Mouse (Mus musculus): ENCODE data around the gene Ctrc. TPM values are rescaled to one million over a fixed set of nuclear protein-coding genes. Genes with fewer than 3 reads are reported as not detected.
A peak's percentile ranks its signal among the peaks of the same experiment; 100 is the strongest.

The Ctrc gene
- polyA plus RNA-seq, 1 experiment from 2014 or later = not detected

DNA sequence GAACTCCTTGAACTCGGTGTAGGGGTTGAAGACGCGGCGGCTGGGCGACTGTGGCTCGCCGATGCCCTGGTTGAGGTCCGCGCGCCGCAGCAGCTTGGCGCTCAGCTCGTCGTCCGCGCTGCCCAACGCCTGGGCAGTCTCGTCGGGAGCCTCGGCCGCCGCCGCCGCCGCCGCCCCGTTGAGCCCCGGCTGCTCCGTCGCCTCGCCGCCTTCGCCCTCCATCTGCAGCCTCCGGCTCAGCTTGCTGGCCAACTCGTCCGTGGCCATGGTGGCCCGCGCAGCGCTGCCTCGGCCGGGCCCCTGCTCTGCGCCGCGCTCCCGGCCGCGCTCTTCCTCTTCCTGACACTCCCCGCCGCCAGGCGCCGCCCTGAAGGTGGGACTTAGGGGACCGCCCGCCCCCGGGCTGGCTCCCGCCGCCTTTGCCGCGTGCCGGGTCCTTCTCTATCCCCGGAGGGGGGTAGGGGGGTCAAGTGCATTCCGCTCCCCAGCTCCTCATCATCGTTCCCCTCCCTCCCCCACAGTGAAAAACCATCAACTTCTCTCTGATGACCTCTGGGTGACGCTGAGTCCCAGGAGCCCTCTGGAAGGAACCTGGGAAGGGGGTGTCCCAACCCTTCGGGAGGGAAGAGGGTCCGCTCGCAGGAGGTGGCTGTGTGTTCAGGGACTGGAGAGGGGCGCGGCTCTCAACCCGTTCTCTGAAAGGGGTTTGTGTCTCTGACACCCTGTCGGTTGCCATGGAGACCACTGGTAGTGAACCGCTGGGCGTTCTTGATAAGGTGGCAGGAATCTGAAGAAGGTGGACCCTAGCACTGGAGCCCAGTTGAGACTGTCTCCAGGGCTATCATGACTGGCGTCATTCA lies 28.7 kb upstream of the Ctrc start, which contains the start of gene Efhd2:
Gene Efhd2 (minus strand): TSS at position 320 of the 860 bp plus-strand sequence.
- peak within 1 kb of the TSS; percentile 93 for H3K27ac ChIP-seq
- peak; percentile 98 for DNase-seq (ENCODE audit: low spot score)
- peaks cover 74% of the 10 kb centered on the region for H3K4me1 ChIP-seq
- peaks cover 24% of the 10 kb centered on the region for H3K36me3 ChIP-seq
- WGBS = under 1% methylated on average over 73 of the region's 73 CpGs
- no peaks in the 10 kb centered on the region for H3K9me3 ChIP-seq
- H3K27me3 ChIP-seq (ENCODE audit: insufficient read depth, poor library complexity, severe bottlenecking) = no peaks in the 10 kb centered on the region
- peak within 1 kb of the TSS; percentile 74 for H3K4me3 ChIP-seq

DNA sequence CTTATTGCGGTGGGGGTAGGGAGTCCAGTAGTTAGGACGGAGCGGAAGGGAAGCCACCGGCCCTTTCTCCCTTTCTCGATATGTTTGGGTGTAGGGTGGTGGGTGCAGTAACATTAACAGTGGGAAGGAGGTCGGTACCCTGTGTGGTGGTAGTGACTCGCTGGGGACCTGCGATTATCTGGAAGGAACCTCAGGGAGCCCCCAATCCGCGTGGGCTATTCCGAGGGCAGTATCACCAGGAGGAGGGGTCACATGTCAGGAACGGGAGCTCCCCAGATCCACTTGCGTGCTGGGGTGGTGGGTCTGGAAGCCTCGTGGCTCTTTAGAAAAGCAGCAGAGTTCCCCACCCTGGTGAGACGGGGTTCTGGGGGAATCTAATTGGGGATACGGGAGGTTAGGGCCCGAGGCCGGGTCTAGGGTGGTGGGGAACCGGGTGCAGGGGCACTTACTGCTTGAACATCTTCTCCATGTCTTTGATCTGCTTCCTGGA lies 28.0 kb upstream of the Ctrc start:
- peak overlapping the region; percentile 93 for H3K27ac ChIP-seq
- no peaks in the 10 kb centered on the region for H3K27me3 ChIP-seq (ENCODE audit: insufficient read depth, poor library complexity, severe bottlenecking)
- no peaks in the 10 kb centered on the region for H3K9me3 ChIP-seq
- H3K4me1 ChIP-seq = peaks cover 74% of the 10 kb centered on the region
- peak overlapping the region; percentile 74 for H3K4me3 ChIP-seq
- H3K36me3 ChIP-seq = peaks cover 30% of the 10 kb centered on the region
- WGBS = under 1% methylated on average over 19 of the region's 19 CpGs
- no peak for DNase-seq (ENCODE audit: low spot score)

DNA sequence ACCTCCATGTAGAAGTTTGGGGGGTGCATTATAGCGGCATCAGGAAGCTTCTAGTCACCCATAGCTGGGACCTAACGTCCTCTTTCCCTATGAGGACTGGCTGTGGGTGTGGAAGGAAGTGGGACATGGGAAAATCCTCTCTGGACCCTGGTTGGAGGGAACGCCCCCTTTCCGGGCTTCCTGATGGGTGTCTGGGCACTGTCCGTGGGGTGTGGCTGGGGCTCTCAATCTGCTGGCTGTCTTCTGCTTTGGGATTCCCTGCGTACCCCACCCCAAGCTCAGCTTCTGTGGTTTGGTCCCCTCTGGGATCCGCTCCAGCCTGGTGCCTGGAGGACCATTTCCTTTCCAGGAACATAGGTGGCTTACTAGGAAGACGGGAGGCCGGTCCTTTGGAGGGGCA lies 26.8 kb upstream of the Ctrc start:
- no peaks in the 10 kb centered on the region for H3K27me3 ChIP-seq (ENCODE audit: insufficient read depth, poor library complexity, severe bottlenecking)
- peak overlapping the region; percentile 93 for H3K27ac ChIP-seq
- H3K36me3 ChIP-seq = peaks cover 41% of the 10 kb centered on the region
- no peaks in the 10 kb centered on the region for H3K9me3 ChIP-seq
- DNase-seq (ENCODE audit: low spot score) = no peak
- H3K4me1 ChIP-seq = peaks cover 80% of the 10 kb centered on the region
- peak overlapping the region; percentile 74 for H3K4me3 ChIP-seq
- WGBS = 56% methylated on average over 9 of the region's 9 CpGs

DNA sequence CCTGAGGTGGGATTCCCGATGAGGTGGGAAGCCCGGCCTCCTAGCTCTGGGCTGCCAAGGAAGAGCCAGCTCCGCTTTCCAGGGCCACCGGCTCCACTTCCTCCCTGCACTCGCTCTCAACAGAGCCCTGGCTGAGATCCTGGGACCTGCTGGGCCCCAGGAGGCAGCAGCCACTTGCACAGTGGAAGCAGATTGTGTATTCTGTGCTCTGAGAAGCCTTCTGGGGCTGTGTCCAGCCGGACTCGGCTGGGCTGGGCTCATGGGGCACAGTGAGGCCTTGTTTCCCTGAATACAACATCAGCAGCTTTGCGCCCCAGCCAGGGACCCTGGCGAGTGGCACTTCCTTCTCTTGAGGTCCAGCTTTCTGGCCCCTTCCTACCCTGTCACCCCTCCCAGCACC lies 25.8 kb upstream of the Ctrc start:
- peaks cover 91% of the 10 kb centered on the region for H3K4me1 ChIP-seq
- H3K27me3 ChIP-seq (ENCODE audit: insufficient read depth, poor library complexity, severe bottlenecking) = no peaks in the 10 kb centered on the region
- DNase-seq (ENCODE audit: low spot score) = no peak
- H3K4me3 ChIP-seq = peak overlapping the region; percentile 74
- peak overlapping the region; percentile 50 for H3K27ac ChIP-seq
- peaks cover 45% of the 10 kb centered on the region for H3K36me3 ChIP-seq
- H3K9me3 ChIP-seq = no peaks in the 10 kb centered on the region
- 51% methylated on average over 9 of the region's 9 CpGs for WGBS

DNA sequence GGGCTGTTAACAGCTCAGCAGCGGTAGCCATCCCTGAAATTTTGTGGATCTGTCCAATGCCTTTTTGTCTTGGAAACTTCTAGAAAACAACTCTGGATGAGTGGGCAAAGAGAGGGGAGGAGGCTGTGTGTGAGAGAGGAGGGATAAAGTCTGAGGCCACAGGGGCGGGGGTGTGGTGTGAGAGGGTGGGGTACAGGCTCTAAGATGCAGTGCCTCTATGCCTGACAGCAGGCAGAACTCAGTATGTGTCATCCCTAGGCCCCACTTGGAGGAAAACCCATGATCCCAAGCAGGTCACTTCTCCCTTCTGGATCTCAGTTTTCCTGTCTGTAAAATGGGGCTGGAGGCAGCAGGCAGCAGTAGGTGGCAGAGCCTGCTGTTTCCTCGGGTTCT lies 25.2 kb upstream of the Ctrc start:
- peak overlapping the region; percentile 50 for H3K27ac ChIP-seq
- H3K27me3 ChIP-seq (ENCODE audit: insufficient read depth, poor library complexity, severe bottlenecking) = no peaks in the 10 kb centered on the region
- H3K4me1 ChIP-seq = peaks cover 93% of the 10 kb centered on the region
- H3K9me3 ChIP-seq = no peaks in the 10 kb centered on the region
- WGBS = 89% methylated on average over 3 of the region's 3 CpGs
- H3K36me3 ChIP-seq = peaks cover 45% of the 10 kb centered on the region
- H3K4me3 ChIP-seq = peak overlapping the region; percentile 74
- no peak for DNase-seq (ENCODE audit: low spot score)

DNA sequence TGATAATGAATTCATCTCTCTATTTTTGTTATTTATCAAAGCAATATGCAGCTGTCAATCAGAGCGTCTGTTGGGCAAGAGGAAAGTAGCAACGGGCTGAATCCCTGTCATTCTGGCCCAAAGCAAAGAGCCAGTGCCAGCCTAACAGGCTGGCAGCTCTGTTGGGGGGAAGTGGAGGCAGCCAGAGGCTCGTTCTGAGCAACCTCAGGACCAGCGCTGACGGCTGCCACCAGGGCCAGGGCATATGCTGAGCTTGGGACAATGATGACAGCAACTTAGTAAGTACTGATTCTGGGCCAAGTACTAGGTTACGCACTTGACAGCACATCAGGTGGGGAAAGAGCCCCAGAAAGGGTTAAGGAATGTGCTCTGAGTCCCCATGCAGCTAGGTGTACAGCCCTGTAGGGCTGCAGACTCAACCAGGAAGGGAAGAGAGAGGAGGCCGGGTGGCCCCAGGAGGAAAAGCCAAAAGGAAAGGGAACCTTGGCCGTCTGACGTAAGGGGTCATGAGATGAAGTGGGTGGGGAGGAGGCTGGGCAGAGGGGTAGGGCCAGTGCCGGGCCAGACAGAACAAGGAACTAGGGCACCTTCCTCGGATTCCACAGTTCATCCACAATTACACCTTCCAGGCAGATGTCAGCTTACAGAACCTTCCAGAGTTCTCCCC lies 24.6 kb upstream of the Ctrc start:
- Histone ChIP-seq H3K4me3 (no peak overlapping the region), H3K27ac (peak overlapping the region; percentile 50; the same call in 1 of the 2 replicates), H3K36me3 (peaks cover 49% of the 10 kb centered on the region), H3K9me3 (no peaks in the 10 kb centered on the region), H3K27me3 (ENCODE audit: insufficient read depth, poor library complexity, severe bottlenecking) (no peaks in the 10 kb centered on the region), H3K4me1 (peaks cover 93% of the 10 kb centered on the region)
- DNase-seq (ENCODE audit: low spot score) = no peak
- 74% methylated on average over 11 of the region's 11 CpGs for WGBS

DNA sequence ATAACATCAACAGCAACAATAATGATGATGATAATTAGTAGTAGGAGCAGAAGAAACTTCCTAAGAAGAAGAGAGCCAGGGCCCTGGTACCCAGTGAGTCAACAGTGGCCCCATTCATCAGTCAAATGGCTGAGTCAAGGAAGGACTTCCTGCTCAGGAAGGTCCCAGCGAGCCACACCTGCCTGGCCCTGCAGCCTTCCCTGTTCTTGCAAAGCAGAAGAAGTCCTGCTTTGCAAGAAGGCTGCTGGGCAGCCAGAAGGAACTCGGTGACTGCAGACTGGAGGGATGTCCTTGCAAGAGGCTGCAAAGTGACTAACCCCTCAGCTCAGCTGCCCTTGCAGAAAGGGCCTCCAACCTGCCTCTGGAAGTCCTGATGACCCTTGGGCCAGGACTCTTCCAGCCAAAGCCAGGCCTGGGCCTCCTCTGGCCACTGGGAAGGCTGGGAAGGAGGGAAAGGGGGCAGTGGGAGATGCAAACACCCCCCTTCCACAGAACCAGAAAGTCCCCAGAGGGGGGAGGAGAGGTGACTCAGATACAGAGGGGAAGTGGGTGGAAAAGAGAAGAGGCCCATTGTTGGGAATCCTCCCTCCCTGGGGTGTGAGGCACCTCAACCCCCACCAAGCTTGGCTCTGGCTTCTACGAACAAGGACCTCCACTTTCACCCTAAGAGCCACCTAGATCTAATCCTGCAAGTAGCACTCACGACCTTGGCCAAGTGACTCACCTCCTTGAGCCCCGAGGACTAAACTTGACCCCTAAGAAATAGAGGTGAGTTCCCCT lies 23.5 kb upstream of the Ctrc start:
- WGBS = 68% methylated on average over 5 of the region's 5 CpGs

DNA sequence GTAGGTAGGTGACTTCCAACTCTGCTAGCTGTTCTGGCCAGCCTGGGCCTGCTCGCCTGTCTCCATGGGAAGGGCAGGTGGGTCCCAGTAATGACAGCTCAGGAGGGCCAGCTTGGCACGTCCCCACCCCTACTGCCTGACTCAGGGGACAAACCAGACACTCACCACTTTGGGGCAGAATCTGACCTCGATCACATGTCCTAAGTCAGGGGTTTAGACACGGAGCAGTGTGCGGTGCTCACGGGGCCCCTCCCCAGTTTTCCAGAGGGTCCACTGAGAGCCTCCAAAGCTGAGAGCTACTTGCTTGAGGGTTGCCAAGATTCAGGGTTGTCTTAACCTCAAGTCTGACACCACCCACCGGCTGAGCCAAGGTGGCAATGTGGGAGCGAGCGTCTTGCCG lies 21.9 kb upstream of the Ctrc start:
- peaks cover 91% of the 10 kb centered on the region for H3K4me1 ChIP-seq
- H3K27ac ChIP-seq = peak overlapping the region; percentile 85
- H3K27me3 ChIP-seq (ENCODE audit: insufficient read depth, poor library complexity, severe bottlenecking) = no peaks in the 10 kb centered on the region
- no peaks in the 10 kb centered on the region for H3K9me3 ChIP-seq
- no peak overlapping the region for H3K4me3 ChIP-seq
- DNase-seq (ENCODE audit: low spot score) = no peak
- peaks cover 71% of the 10 kb centered on the region for H3K36me3 ChIP-seq
- 80% methylated on average over 10 of the region's 10 CpGs for WGBS

More for the DNA sequence above, 23.5 kb upstream of the Ctrc start:
- Histone ChIP-seq H3K9me3 (no peaks in the 10 kb centered on the region), H3K27me3 (ENCODE audit: insufficient read depth, poor library complexity, severe bottlenecking) (no peaks in the 10 kb centered on the region), H3K4me1 (peaks cover 89% of the 10 kb centered on the region), H3K4me3 (peak overlapping the region; percentile 29; the same call in 1 of the 2 replicates), H3K27ac (peak overlapping the region; percentile 74), H3K36me3 (peaks cover 59% of the 10 kb centered on the region)
- DNase-seq (ENCODE audit: low spot score) = no peak

DNA sequence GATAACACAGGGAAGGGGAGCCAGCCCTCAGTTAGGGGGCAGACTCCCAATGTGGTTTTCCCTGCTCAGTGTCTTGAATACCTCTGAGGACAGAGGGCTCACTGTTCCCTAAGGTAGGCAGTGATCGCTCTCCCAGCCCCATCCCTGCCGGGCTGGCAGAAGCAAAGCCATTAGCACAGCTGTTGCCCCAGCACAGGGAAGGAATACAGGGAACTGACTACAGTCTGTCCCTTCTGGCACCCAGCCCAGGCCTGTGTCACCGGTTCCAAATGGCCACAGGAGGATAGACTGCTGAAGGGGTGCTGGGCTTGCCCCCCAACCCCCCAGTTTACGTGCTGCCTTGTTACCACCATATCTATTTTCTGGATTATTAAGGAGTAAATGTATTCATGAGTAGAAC lies 21.3 kb upstream of the Ctrc start:
- Histone ChIP-seq H3K4me3 (peak overlapping the region; percentile 28), H3K36me3 (peaks cover 77% of the 10 kb centered on the region), H3K9me3 (no peaks in the 10 kb centered on the region), H3K4me1 (peaks cover 89% of the 10 kb centered on the region), H3K27ac (peak overlapping the region; percentile 85), H3K27me3 (ENCODE audit: insufficient read depth, poor library complexity, severe bottlenecking) (no peaks in the 10 kb centered on the region)
- WGBS = 34% methylated on average over 4 of the region's 4 CpGs
- DNase-seq (ENCODE audit: low spot score) = no peak

DNA sequence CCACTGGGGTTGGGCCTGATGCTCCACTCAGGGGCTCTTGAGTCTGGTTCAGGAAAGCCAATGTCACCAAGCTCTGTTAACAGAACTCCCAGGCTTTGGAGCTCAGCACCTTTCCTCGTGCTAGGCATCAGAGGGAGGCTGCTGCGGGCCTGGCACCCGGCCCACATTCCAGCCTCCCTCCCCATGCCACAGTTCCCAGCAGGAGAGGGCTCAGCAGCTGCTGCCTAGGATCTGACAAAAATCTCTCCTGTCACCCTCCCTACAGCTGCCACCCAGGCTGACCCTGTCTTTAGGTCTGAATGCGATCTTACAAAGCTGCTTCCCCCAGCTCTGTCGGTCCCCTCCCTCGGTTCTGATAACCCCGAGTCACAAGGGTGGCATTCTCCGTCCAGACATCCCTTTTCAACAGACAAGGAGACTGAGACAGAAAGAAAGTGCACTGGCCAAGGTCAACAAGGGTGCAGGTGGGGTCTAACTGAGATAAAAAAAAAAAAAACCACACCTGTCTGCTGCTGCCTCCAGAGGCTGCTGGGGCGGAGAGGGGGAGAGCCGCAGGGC lies 20.9 kb upstream of the Ctrc start:
- Histone ChIP-seq H3K4me3 (peak overlapping the region; percentile 28), H3K4me1 (peaks cover 84% of the 10 kb centered on the region), H3K9me3 (no peaks in the 10 kb centered on the region), H3K27me3 (ENCODE audit: insufficient read depth, poor library complexity, severe bottlenecking) (no peaks in the 10 kb centered on the region), H3K36me3 (peaks cover 78% of the 10 kb centered on the region), H3K27ac (peak overlapping the region; percentile 85)
- 12% methylated on average over 10 of the region's 10 CpGs for WGBS
- DNase-seq (ENCODE audit: low spot score) = no peak

DNA sequence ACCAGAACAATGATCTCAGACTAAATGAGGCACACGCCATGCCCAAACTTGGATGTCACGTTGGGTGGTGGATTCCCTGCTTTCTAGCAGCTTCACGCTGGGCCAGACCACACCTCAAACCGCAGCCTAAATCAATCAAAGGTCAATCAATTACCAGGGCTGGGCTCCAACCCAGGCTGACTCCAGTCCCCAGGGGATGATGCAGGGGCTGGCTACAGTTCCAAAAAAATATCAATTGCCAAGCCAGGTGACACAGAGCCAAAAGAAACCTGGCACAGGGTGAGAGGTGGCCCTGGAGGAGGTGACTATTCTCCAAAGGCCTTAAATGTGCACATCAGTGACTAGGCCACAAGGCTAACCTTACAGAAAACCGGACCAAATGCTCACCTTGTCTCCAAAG lies 19.4 kb upstream of the Ctrc start:
- no peak overlapping the region for H3K27ac ChIP-seq
- H3K9me3 ChIP-seq = no peaks in the 10 kb centered on the region
- peaks cover 80% of the 10 kb centered on the region for H3K36me3 ChIP-seq
- no peak for DNase-seq (ENCODE audit: low spot score)
- H3K27me3 ChIP-seq (ENCODE audit: insufficient read depth, poor library complexity, severe bottlenecking) = no peaks in the 10 kb centered on the region
- peaks cover 70% of the 10 kb centered on the region for H3K4me1 ChIP-seq
- H3K4me3 ChIP-seq = no peak overlapping the region
- 92% methylated on average over 5 of the region's 5 CpGs for WGBS

DNA sequence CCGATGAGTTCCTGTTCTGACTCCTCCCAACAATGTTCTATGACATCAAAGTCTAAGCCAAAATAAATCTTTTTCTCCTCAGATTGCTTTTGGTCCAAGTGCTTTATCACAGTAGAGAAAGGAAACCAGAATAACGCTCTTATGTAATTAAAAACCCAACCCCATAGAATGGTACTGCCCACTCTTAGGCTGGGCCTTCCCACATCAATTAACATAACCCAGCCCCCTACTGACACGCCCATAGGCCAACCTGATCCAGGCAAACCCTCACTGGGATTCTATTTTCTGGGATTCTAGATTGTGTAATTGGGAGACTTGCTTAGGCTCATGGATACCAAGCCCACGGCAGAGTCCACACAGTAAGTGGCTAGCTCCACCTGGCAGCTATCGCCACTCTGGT lies 18.8 kb upstream of the Ctrc start:
- Histone ChIP-seq H3K4me3 (no peak overlapping the region), H3K36me3 (peaks cover 80% of the 10 kb centered on the region), H3K27me3 (ENCODE audit: insufficient read depth, poor library complexity, severe bottlenecking) (no peaks in the 10 kb centered on the region), H3K9me3 (no peaks in the 10 kb centered on the region), H3K4me1 (peaks cover 64% of the 10 kb centered on the region), H3K27ac (no peak overlapping the region)
- no peak for DNase-seq (ENCODE audit: low spot score)
- 92% methylated on average over 5 of the region's 5 CpGs for WGBS

Data from heart, embryonic 10.5 days (tissue).